Mouse (Mus musculus) heart, postnatal 0 days (tissue): Measurements from ENCODE around the gene Nt5c.
A peak's percentile ranks its signal among the peaks of the same experiment; 100 is the strongest.

ENCODE experiments used
- CTCF ChIP-seq: IDR thresholded peaks from 2 replicates; pipeline ENCODE4 v1.5.1; 2016; ENCODE audit warnings: antibody characterized with exemption, control low read depth, low read depth
- EP300 ChIP-seq: IDR thresholded peaks from 2 replicates; pipeline ENCODE4 v1.6.1; 2016; ENCODE audit warnings: antibody characterized with exemption, low read depth

- TF ChIP-seq EP300 (peak; percentile 6; the same call in 1 of the 2 replicates), CTCF (no peak)
Observed at GRCm38 (mm10) chr11:115513271-115514237, 21.9 kb upstream of the Nt5c start.
